Mouse (Mus musculus) erythroid progenitor cell, adult 5-6 weeks (primary cell): ENCODE data around the gene Kazn. TPM values are rescaled to one million over a fixed set of nuclear protein-coding genes. Genes with fewer than 3 reads are reported as not detected.

ENCODE experiments used
- ATAC-seq: replicated peaks from 2 replicates; pipeline ENCODE4 v1.8.0; 2016; ENCODE audit warnings: moderate number of reproducible peaks, mild to moderate bottlenecking, moderate TSS enrichment, inconsistent platforms; ENCODE audit not compliant: poor library complexity, low FRiP score, severe bottlenecking
- total RNA-seq, 2 experiments: library from RNA; stranded (forward) in 1 of 2; stranded (reverse) in 1 of 2; fragments of 150-400 nt in 1 of 2; fragments of 186-747, 209-891 nt in 1 of 2; gene quantifications; 2 replicates each; pipeline versions ENCODE4 v1.2.3 to v1.2.4; 2015 to 2017; ENCODE audit warnings: low replicate concordance in 2 of 2

Kazn gene
- total RNA-seq, 2 experiments from 2014 or later: not detected

- no peak for ATAC-seq
Measured at GRCm38 (mm10) chr4:142170882-142171768, 68.1 kb downstream of the Kazn start.

DNA sequence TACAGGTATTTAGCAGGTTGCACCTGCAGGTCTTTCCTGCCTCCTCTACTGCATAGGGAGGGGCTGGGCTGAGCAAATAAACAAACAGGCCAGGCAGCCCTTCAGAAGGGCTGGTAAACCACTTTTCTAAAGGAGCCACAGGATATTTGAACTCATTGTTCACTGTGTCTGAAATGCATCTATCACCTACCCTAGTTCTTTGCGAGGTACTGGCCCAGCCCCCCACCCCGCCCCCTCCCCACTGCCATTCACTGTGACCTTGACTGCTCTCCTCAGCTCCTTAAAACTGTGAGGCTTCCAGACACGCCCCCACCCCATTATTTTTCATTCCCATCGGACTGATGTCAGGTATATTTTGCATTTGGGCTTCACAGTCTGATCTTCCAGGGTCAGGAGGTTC lies 69.6 kb downstream of the Kazn start:
- no peak for ATAC-seq

DNA sequence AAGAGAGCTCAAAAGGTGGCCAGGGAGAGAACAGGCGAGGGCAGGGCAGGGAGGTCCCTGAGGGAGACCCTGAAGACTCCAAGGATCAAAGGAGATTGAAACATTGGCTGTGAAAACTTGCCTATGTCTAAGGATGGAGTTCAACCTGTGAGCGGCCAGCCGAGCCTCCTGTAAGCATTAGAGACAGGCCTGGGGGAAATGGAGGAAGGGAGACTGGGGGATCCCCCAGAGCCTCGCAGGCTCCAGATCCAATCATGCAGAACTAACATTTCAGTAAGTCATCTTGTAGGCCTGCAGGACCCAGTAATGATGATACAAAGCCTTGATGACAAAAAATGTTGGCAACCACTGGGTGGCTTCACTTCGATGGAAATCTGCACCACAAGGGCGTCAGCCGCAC lies 70.8 kb downstream of the Kazn start:
- ATAC-seq: no peak

- no peak for ATAC-seq
Measured at GRCm38 (mm10) chr4:142165835-142166701, 73.1 kb downstream of the Kazn start.

- ATAC-seq: no peak
Measured at GRCm38 (mm10) chr4:142165363-142165762, 73.8 kb downstream of the Kazn start.

GRCm38 (mm10) chr4:142164386-142164785 lies 74.8 kb downstream of the Kazn start:
- no peak for ATAC-seq

DNA sequence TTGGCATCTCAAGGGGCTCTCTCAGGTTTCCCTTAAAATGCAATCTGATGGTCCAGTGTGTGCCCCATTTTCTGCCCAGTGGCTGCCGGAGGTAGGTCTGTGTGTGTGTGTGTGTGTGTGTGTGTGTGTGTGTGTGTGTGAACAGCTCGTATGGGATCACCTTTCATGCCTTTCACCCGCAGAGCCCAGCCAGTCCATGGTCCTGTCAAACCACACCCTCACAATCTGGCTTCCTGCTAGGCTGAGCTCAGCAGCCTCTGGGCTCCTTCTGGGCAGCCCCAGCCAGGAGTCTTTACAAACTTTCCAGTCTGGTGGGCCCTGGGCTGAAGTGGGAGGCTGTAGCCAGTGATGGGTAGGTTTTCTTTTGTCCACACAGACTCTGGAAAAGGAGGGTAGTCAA lies 75.3 kb downstream of the Kazn start:
- no peak for ATAC-seq

GRCm38 (mm10) chr4:142162729-142163128 lies 76.5 kb downstream of the Kazn start:
- ATAC-seq: no peak

- no peak for ATAC-seq
Measured at GRCm38 (mm10) chr4:142162102-142162501, 77.1 kb downstream of the Kazn start.

DNA sequence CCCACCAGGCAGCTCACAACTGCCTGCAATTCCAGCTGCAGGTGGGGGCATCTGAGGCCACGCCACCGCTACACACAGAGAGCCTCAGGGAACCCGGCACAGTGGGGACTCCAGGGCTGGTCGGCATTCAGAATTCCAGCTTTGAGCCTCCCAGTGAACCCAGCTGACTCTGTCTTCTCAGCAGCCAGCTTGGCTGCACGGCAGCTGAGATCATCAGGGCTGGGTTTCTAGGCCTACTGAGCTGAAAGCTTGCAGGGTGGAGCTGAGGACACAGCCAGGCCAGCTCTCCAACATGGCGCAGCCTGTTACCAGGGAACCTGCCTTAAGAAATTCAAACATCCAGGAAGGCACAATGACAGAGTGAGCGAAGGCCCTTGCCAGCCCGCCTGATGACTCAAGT lies 79.2 kb downstream of the Kazn start:
- no peak for ATAC-seq

GRCm38 (mm10) chr4:142156506-142156905 lies 82.7 kb downstream of the Kazn start:
- ATAC-seq: no peak

DNA sequence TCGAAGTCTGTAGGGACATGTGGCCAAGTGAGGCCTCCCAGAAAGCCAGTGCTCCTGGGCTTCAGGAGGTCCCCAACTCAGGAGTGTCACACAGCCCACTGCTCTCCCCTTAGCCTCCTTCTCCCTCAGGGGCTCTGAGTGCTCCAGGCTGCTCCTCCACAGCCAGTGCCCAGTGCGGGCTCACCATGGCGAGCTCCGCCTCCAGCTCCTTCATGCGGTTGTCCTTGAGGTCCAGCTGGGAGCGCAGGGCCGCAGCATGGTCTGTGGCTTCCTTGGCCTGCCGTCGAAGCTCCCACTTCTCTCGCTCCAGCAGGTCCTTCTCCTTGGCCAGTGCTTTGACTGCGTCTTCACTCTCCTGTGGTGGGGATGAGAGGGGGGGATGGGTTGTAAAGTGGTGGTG lies 85.0 kb downstream of the Kazn start:
- no peak for ATAC-seq

DNA sequence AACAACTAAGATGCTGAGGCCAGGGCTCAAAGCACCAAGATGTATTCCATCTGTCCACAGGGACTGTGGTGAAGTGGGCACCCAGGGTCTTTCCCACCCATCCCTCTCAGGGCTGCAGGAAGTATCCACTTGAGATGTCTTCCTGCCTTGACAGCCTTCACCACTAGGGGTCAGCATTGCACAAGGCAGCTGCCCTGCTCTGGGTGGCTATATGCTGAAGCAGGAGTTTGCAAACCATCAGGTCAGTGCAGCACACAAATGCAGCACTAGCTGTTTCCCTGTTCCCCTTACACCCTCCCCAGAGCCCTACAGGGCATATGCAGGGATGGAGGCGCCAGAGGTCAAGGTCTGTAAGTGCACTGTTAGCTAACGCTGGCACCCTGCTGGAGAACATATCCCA lies 85.7 kb downstream of the Kazn start:
- peak; percentile 56; the same call in 1 of the 2 replicates for ATAC-seq

DNA sequence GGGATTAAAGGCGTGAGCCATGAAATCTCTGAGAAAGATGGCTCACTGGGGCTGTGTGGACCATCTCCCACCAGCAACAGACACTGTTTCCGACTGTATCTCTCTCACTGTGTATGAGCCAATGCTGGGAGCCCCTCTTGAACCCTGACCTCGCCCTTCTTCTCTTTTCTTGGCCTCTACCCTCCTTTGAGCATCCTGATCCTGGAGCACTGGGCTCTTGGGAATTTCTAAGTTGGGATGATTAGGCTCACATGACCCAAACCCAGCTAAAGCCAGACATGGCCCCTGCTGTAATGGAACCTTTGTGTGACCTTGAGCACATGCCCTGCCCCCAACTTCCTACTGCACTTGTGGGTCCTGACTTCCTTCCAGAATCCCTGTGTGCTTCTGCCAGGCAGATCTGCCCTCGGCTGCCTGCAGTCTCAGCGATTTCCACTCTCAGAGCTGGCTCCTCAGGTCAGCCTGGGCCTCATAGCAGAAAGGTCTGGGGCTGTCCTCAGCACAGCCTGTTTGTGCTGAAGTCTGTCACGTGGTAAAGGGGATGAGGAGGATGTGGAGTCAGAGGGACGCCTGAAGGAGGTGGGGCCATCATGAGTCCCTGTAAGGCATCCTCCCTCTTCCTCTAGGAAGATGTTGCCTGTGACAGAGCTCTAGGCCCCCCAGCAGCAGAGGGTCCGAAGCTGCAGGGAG lies 86.3 kb downstream of the Kazn start:
- no peak for ATAC-seq

GRCm38 (mm10) chr4:142150086-142150485 lies 89.1 kb downstream of the Kazn start:
- no peak for ATAC-seq

- no peak for ATAC-seq
Measured at GRCm38 (mm10) chr4:142149202-142149601, 90.0 kb downstream of the Kazn start.

- no peak for ATAC-seq
Measured at GRCm38 (mm10) chr4:142147671-142148070, 91.5 kb downstream of the Kazn start.

DNA sequence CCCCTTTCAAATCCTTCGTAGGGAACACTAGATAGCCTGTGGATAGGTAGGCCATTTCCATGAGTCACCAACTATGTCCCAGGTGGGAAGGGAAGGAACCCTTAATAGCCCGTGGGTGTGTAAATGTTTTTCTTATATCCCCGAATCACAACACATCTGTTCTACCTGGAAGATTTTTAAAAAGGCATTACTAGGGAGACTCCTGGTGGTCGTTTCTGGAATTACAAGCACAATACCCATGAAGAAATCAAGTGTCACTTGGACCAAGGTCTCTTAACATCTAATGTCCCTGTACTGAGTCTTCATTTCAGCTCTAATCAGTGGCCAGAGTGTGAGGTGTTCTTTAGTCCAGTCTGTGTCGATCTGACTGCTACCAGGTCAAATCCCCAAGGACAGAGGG lies 95.1 kb downstream of the Kazn start:
- ATAC-seq: no peak

DNA sequence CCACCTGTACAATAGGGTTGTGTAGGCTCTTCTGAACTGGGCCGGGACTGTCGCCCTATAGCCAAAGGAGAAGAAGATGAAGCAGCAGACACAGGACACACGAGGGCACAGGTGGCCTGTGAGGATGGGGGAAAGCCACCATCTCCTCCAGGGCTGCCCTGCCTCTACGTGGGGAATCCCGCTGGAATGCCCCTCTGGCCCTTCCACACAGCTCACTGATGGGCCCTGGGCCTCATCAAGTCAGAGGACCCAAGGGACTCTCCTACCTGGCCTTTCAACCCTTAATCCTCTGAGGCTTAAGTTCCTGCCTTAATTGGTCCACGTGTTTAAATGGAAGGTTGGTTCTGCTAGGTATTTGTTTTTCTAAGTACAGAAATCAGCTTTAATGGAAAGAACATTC lies 95.9 kb downstream of the Kazn start:
- ATAC-seq: no peak

- ATAC-seq: no peak
Measured at GRCm38 (mm10) chr4:142139729-142140128, 99.5 kb downstream of the Kazn start.
